Mouse (Mus musculus) spleen, adult 2 months (tissue): ENCODE measurements around the gene Gmppb.

ENCODE experiments used
- CTCF ChIP-seq: fragments of 200-500 bp; IDR thresholded peaks from 2 replicates; pipeline ENCODE4 v1.5.1; 2011; ENCODE audit warnings: mild to moderate bottlenecking, inconsistent platforms; ENCODE audit not compliant: insufficient read depth, insufficient read length, insufficient replicate concordance; ENCODE audit errors: extremely low read depth
- POLR2A ChIP-seq: fragments of 200-500 bp; IDR thresholded peaks from 2 replicates; pipeline ENCODE4 v1.6.1; 2011; ENCODE audit warnings: low read depth, low read length, inconsistent platforms

- no peak for TF ChIP-seq CTCF
- peak; percentile 87 for TF ChIP-seq POLR2A
Measured at GRCm38 (mm10) chr9:108001922-108002770, 46.9 kb upstream of the Gmppb start, which contains the start of gene Ip6k1.
